Mouse (Mus musculus): Measurements from ENCODE around the gene Clpb.

- TF ChIP-seq CTCF (IDR thresholded peaks at IDR 0.05; ENCODE audit: borderline replicate concordance, control insufficient read depth, extremely low read depth, insufficient read depth, low read length, poor library complexity) (no peak), POLR2A (IDR thresholded peaks at IDR 0.05; ENCODE audit: control insufficient read depth, extremely low read depth, insufficient read depth, low read length, poor library complexity) (no peak)
These were observed 180.8 kb downstream of the Clpb start for GRCm38 (mm10) chr7:101844186-101844585.
